In the genomic region with DNA sequence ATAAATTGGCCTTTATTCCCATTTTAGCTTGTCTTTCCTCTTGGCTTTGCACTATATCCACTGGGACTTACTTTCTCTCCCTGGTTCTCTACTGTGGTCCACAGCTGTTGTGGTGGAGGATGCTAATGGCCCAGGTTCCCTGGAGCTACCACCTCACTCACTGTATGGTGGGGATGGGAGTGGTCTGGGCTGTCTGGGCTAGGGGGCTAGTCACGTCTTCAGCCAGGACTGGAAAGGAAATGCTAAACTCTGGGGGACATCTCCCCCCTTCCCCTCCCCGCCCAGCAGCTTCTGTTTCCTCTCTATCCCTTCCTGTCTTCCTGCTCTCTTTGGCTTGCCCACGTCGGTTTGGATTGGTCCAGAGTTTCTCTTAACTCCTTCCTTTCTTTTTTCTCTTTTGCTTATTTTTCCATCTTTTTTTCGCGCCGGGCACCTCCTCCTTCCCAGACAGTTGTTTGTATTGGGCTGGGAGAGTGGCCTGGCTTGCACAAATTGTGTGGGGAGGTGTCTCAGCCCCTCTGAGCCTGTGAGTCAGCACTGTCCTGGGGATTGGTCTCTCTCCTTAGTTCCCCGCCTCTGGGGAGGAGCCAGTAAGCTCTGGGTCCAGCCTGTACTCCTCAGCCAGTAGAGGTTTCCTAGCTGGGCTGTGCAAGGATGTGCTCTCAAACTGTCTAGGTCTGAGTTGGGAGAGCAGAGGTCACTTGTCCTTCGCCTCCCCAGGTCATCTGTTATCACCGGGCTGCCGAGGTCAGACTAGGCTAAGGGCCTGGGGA, we compare ENCODE assay signal across 8 mouse cellular contexts. TPM values are rescaled to one million over a fixed set of nuclear protein-coding genes. Genes with fewer than 3 reads are reported as not detected.
DNase-seq lines count a peak whose midpoint lies in the region; ATAC-seq lines count a peak whose summit lies in the region.

No protein-coding gene starts in this region.

- intact Hi-C loops in gastrocnemius, postnatal 36 days (cut with DNase I) = no loop called here
- intact Hi-C loops in left cerebral cortex, postnatal 4 days (cut with DNase I) = no loop called here

- H3K4me2 ChIP-seq in intestine, embryonic 16.5 days (ENCODE audit: low read depth, low read length) = peak overlapping the region; percentile 78

- H3K36me3 ChIP-seq in embryonic facial prominence, embryonic 10.5 days (replicated peaks) = peaks cover 39% of the 10 kb centered on the region
- H3K36me3 ChIP-seq in intestine, embryonic 16.5 days (ENCODE audit: control insufficient read depth, insufficient read depth, low read length) = peaks cover 4% of the 10 kb centered on the region; the same call in 1 of the 2 replicates

- peak; percentile 68 for ATAC-seq in intestine, embryonic 16.5 days

- DNase-seq in adrenal gland, postnatal 10 days = peak; percentile 87
- peak; percentile 81 for DNase-seq in embryonic facial prominence, embryonic 10.5 days (ENCODE audit: low spot score)
- peak; percentile 71 to 82 for DNase-seq in gastrocnemius, postnatal 36 days
- DNase-seq in left cerebral cortex, postnatal 4 days = peak; percentile 65
- DNase-seq in mesoderm, embryonic 11.5 days (ENCODE audit: low read depth, low spot score) = peak; percentile 80
- peak; percentile 89 for DNase-seq in skeletal muscle tissue, adult 2 months (ENCODE audit: low read depth, low spot score)
- no peak for DNase-seq in T-cell, adult 2 months (ENCODE audit: low spot score)

- WGBS in embryonic facial prominence, embryonic 10.5 days = 2% methylated on average over 11 of the region's 11 CpGs
- 4% methylated on average over 11 of the region's 11 CpGs for WGBS in intestine, embryonic 16.5 days

- peak overlapping the region; percentile 74 for H3K9ac ChIP-seq in intestine, embryonic 16.5 days (ENCODE audit: low read depth, low read length)

- H3K27ac ChIP-seq in embryonic facial prominence, embryonic 10.5 days (replicated peaks) = peak overlapping the region; percentile 89
- H3K27ac ChIP-seq in intestine, embryonic 16.5 days (ENCODE audit: low read length) = peak overlapping the region; percentile 98

- no peaks in the 10 kb centered on the region for H3K9me3 ChIP-seq in embryonic facial prominence, embryonic 10.5 days
- no peaks in the 10 kb centered on the region for H3K9me3 ChIP-seq in intestine, embryonic 16.5 days (ENCODE audit: control insufficient read depth, low read length)

- peaks cover 61% of the 10 kb centered on the region for H3K4me1 ChIP-seq in embryonic facial prominence, embryonic 10.5 days
- H3K4me1 ChIP-seq in intestine, embryonic 16.5 days (ENCODE audit: control insufficient read depth, insufficient read depth, low read length) = peaks cover 47% of the 10 kb centered on the region

- peak overlapping the region; percentile 65 for H3K4me3 ChIP-seq in embryonic facial prominence, embryonic 10.5 days
- H3K4me3 ChIP-seq in intestine, embryonic 16.5 days (ENCODE audit: low read length) = peak overlapping the region; percentile 58

- no peaks in the 10 kb centered on the region for H3K27me3 ChIP-seq in embryonic facial prominence, embryonic 10.5 days (replicated peaks; ENCODE audit: low read depth, poor library complexity, severe bottlenecking)
- H3K27me3 ChIP-seq in intestine, embryonic 16.5 days (replicated peaks; ENCODE audit: control insufficient read depth, insufficient read depth, low read length) = no peaks in the 10 kb centered on the region

RNA-seq across cellular contexts. Expression of a gene that starts 2.9 kb away (rescaled TPM):
- 100 to 1,000 TPM in 1 of 2 experiments, 10 to 100 TPM in 1; 94.4 to 108 TPM for total RNA-seq in adrenal gland, postnatal 10 days (2021)
- 82.0 and 82.1 TPM in 2 replicates for polyA plus RNA-seq in embryonic facial prominence, embryonic 10.5 days (2016; fragmentation: Nextera tagmentation; extraction: Ambion mirVana)
- 10 to 100 TPM; 20.2 TPM for total RNA-seq in gastrocnemius, postnatal 36 days (2021)
- 85.4 and 89.1 TPM in 2 replicates for polyA plus RNA-seq in intestine, embryonic 16.5 days (2015; fragmentation: Nextera tagmentation; extraction: Ambion mirVana)
- 10 to 100 TPM; 13.8 to 14.5 TPM for total RNA-seq in left cerebral cortex, postnatal 4 days (2021)

RNA-seq across cellular contexts. Expression of a gene that starts 3.0 kb away (rescaled TPM):
- 10 to 100 TPM; 39.8 to 43.2 TPM for total RNA-seq in adrenal gland, postnatal 10 days (2021)
- polyA plus RNA-seq in embryonic facial prominence, embryonic 10.5 days (2016; fragmentation: Nextera tagmentation; extraction: Ambion mirVana) = 786 and 805 TPM in 2 replicates
- 1 to 10 TPM; 3.4 to 4.8 TPM for total RNA-seq in gastrocnemius, postnatal 36 days (2021)
- polyA plus RNA-seq in intestine, embryonic 16.5 days (2015; fragmentation: Nextera tagmentation; extraction: Ambion mirVana) = 269 and 311 TPM in 2 replicates
- total RNA-seq in left cerebral cortex, postnatal 4 days (2021) = 10 to 100 TPM; 19.6 to 22.3 TPM

RNA-seq across cellular contexts. Expression of a gene that starts 8.8 kb away (rescaled TPM):
- total RNA-seq in adrenal gland, postnatal 10 days (2021) = 10 to 100 TPM; 34.2 to 36.9 TPM
- 47.4 and 48.9 TPM in 2 replicates for polyA plus RNA-seq in embryonic facial prominence, embryonic 10.5 days (2016; fragmentation: Nextera tagmentation; extraction: Ambion mirVana)
- total RNA-seq in gastrocnemius, postnatal 36 days (2021) = 10 to 100 TPM in 1 of 2 experiments, 1 to 10 TPM in 1; 8.4 to 11.2 TPM
- polyA plus RNA-seq in intestine, embryonic 16.5 days (2015; fragmentation: Nextera tagmentation; extraction: Ambion mirVana) = 24.8 and 25.7 TPM in 2 replicates
- total RNA-seq in left cerebral cortex, postnatal 4 days (2021) = 10 to 100 TPM; 53.3 to 60.2 TPM

RNA-seq across cellular contexts. Expression of a gene that starts 9.5 kb away (rescaled TPM):
- 10 to 100 TPM; 49.4 to 54.6 TPM for total RNA-seq in adrenal gland, postnatal 10 days (2021)
- 25.3 and 28.2 TPM in 2 replicates for polyA plus RNA-seq in embryonic facial prominence, embryonic 10.5 days (2016; fragmentation: Nextera tagmentation; extraction: Ambion mirVana)
- total RNA-seq in gastrocnemius, postnatal 36 days (2021) = 10 to 100 TPM; 36.7 to 43.6 TPM
- polyA plus RNA-seq in intestine, embryonic 16.5 days (2015; fragmentation: Nextera tagmentation; extraction: Ambion mirVana) = 44.5 and 53.2 TPM in 2 replicates
- 10 to 100 TPM; 27.6 to 28.3 TPM for total RNA-seq in left cerebral cortex, postnatal 4 days (2021)

RNA-seq across cellular contexts. Expression of a gene that starts 15.3 kb away (rescaled TPM):
- 10 to 100 TPM; 46.0 to 62.1 TPM for total RNA-seq in adrenal gland, postnatal 10 days (2021)
- 17.5 and 20.1 TPM in 2 replicates for polyA plus RNA-seq in embryonic facial prominence, embryonic 10.5 days (2016; fragmentation: Nextera tagmentation; extraction: Ambion mirVana)
- total RNA-seq in gastrocnemius, postnatal 36 days (2021) = 100 to 1,000 TPM; 190 to 193 TPM
- polyA plus RNA-seq in intestine, embryonic 16.5 days (2015; fragmentation: Nextera tagmentation; extraction: Ambion mirVana) = 45.1 and 46.6 TPM in 2 replicates
- 10 to 100 TPM; 17.1 to 17.5 TPM for total RNA-seq in left cerebral cortex, postnatal 4 days (2021)

Comparison
In these comparisons a context has a peak if more than half of its experiments do, and no peak if none do; other contexts are left out.
1. RNA of a gene that starts 2.9 kb away (total RNA-seq): 94.4 to 108 TPM in adrenal gland, postnatal 10 days; 20.2 TPM in gastrocnemius, postnatal 36 days and 13.8 to 14.5 TPM in left cerebral cortex, postnatal 4 days; every median in the first group is over 4 times any median in the second.